Mouse (Mus musculus): ENCODE data around the gene Clptm1l. TPM values are rescaled to one million over a fixed set of nuclear protein-coding genes. Genes with fewer than 3 reads are reported as not detected.

Clptm1l gene
- polyA plus RNA-seq, 1 experiment from 2014 or later = 111 TPM

DNA sequence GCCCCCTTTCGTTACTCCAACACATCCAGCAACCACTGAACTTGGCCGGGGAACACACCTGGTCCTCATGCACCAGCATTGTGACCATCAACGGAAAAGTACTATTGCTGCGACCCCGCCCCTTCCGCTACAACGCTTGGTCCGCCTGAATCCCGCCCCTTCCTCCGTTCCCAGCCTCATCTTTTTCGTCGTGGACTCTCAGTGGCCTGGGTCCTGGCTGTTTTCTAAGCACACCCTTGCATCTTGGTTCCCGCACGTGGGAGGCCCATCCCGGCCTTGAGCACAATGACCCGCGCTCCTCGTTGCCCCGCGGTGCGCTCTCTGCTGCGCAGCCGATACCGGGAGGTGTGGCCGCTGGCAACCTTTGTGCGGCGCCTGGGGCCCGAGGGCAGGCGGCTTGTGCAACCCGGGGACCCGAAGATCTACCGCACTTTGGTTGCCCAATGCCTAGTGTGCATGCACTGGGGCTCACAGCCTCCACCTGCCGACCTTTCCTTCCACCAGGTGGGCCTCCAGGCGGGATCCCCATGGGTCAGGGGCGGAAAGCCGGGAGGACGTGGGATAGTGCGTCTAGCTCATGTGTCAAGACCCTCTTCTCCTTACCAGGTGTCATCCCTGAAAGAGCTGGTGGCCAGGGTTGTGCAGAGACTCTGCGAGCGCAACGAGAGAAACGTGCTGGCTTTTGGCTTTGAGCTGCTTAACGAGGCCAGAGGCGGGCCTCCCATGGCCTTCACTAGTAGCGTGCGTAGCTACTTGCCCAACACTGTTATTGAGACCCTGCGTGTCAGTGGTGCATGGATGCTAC lies 23.1 kb downstream of the Clptm1l start, which contains the start of gene Tert:
Gene Tert, plus strand, starts transcription at position 167 of the 805 bp plus-strand sequence.
- Histone ChIP-seq H3K9me3 (replicated peaks) (no peaks in the 10 kb centered on the region), H3K4me1 (peaks cover 27% of the 10 kb centered on the region), H3K27me3 (ENCODE audit: low read depth, poor library complexity, severe bottlenecking) (no peaks in the 10 kb centered on the region), H3K36me3 (peaks cover 24% of the 10 kb centered on the region), H3K27ac (peak within 1 kb of the TSS; percentile 92), H3K4me3 (peak within 1 kb of the TSS; percentile 76)
- WGBS = 10% methylated on average over 47 of the region's 47 CpGs
- DNase-seq (ENCODE audit: low spot score) = peak; percentile 84

DNA sequence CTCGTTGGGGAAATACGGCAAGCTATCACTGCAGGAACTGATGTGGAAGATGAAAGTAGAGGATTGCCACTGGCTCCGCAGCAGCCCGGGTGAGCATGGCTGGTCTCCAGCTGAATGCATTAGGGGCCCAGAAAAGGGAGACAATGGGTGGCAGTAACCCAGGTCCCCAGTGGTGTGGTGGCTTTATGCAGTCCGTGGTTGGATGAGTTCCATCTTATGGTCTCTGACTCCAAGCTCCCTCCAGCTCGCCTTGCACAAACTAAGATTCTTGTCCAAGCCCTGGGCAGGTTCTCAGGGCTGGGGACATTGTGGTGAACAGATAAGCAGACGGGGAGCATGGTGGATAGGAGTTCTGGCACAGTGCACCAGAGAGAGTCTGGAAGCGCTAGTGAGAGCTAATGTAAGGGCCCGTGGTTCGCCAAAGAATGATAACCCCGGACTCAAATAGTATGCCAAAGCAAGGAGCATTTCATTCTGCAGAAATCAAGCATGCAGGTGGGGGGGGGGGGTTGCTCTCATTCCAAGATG lies 24.8 kb downstream of the Clptm1l start:
- 90% methylated on average over 11 of the region's 11 CpGs for whole genome bisulfite sequencing
- no peaks in the 10 kb centered on the region for H3K9me3 ChIP-seq (replicated peaks)
- DNase-seq (ENCODE audit: low spot score) = no peak

GRCm38 (mm10) chr13:73631837-73632236 lies 28.0 kb downstream of the Clptm1l start:
- Histone ChIP-seq H3K9me3 (replicated peaks) (no peaks in the 10 kb centered on the region), H3K4me3 (no peak overlapping the region), H3K27ac (no peak overlapping the region), H3K4me1 (peaks cover 20% of the 10 kb centered on the region), H3K36me3 (peaks cover 66% of the 10 kb centered on the region), H3K27me3 (ENCODE audit: low read depth, poor library complexity, severe bottlenecking) (no peaks in the 10 kb centered on the region)
- no peak for DNase-seq (ENCODE audit: low spot score)
- 94% methylated on average over 3 of the region's 3 CpGs for WGBS

More for the DNA sequence above, 24.8 kb downstream of the Clptm1l start:
- Histone ChIP-seq H3K27me3 (ENCODE audit: low read depth, poor library complexity, severe bottlenecking) (no peaks in the 10 kb centered on the region), H3K36me3 (peaks cover 37% of the 10 kb centered on the region), H3K27ac (no peak overlapping the region), H3K4me3 (no peak overlapping the region), H3K4me1 (peaks cover 27% of the 10 kb centered on the region)

GRCm38 (mm10) chr13:73637826-73638225 lies 34.0 kb downstream of the Clptm1l start:
- DNase-seq (ENCODE audit: low spot score) = no peak
- 85% methylated on average over 5 of the region's 6 CpGs for WGBS
- peaks cover 56% of the 10 kb centered on the region for H3K36me3 ChIP-seq

GRCm38 (mm10) chr13:73641296-73641695 lies 37.5 kb downstream of the Clptm1l start:
- H3K36me3 ChIP-seq = peaks cover 37% of the 10 kb centered on the region
- H3K9me3 ChIP-seq (replicated peaks) = no peaks in the 10 kb centered on the region
- H3K27ac ChIP-seq = no peak overlapping the region
- no peak overlapping the region for H3K4me3 ChIP-seq
- H3K27me3 ChIP-seq (ENCODE audit: low read depth, poor library complexity, severe bottlenecking) = no peaks in the 10 kb centered on the region
- H3K4me1 ChIP-seq = no peaks in the 10 kb centered on the region; the same call in 1 of the 2 replicates
- 91% methylated on average over 4 of the region's 4 CpGs for WGBS
- DNase-seq (ENCODE audit: low spot score) = no peak

More at GRCm38 (mm10) chr13:73637826-73638225, 34.0 kb downstream of the Clptm1l start:
- Histone ChIP-seq H3K27ac (no peak overlapping the region), H3K4me3 (no peak overlapping the region), H3K4me1 (no peaks in the 10 kb centered on the region; the same call in 1 of the 2 replicates), H3K27me3 (ENCODE audit: low read depth, poor library complexity, severe bottlenecking) (no peaks in the 10 kb centered on the region), H3K9me3 (replicated peaks) (no peaks in the 10 kb centered on the region)

DNA sequence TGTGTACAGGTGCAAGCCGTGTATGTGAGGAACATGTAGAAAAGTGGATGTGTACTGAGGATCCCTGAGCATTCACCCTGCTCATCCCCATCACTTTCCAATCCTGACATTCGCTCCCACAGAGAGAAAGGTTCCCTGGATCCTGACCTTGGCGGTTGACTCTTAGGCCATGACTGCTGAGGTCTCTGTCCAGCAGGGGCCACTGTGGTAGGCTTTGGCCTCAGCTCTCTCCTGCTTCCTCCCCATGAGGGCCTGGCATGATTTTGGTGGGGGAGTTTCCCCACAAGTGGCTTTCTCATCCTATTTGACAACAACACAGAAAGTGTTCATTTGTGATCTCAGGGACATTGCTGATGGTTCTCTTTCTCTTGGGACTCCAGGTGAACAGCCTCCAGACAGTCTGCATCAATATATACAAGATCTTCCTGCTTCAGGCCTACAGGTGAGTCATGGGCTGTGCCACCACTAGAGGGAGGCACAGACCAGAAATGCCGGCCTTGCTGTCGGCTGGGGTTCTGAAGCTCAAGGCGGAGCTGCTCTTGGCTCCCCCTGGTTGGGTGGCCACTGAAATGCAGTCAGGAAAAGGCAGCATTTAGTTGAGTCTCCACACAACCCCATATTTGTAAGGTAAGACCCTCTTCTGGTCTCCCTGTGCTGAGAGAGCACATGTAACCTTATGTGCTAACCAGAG lies 42.7 kb downstream of the Clptm1l start:
- H3K36me3 ChIP-seq = peaks cover 50% of the 10 kb centered on the region
- DNase-seq (ENCODE audit: low spot score) = peak; percentile 52
- WGBS = 41% methylated on average over 6 of the region's 6 CpGs

DNA sequence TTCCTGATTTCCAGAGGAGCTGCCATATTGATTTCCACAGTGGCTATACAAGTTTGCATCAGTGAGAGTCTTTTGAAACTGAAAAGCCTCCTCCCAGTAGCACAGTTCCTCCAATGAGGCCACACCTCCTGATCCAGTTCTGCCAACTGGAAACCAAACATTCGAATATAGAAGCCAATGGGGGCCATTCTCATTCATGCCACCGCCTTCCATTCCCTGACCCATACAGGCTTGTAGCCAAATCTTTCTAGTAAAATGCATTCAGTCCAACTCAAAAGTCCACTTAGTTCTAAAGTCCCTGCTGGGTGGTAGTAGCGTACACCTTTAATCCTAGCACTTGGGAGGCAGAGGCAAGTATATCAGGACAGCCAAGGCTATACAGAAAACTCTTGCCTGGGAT lies 49.5 kb downstream of the Clptm1l start:
- no peak overlapping the region for H3K4me3 ChIP-seq
- no peak for DNase-seq (ENCODE audit: low spot score)
- no peaks in the 10 kb centered on the region for H3K9me3 ChIP-seq (replicated peaks)
- H3K4me1 ChIP-seq = no peaks in the 10 kb centered on the region
- H3K27me3 ChIP-seq (ENCODE audit: low read depth, poor library complexity, severe bottlenecking) = no peaks in the 10 kb centered on the region
- peaks cover 19% of the 10 kb centered on the region for H3K36me3 ChIP-seq
- no peak overlapping the region for H3K27ac ChIP-seq
- 79% methylated on average over 3 of the region's 3 CpGs for WGBS

More for the DNA sequence above, 42.7 kb downstream of the Clptm1l start:
- Histone ChIP-seq H3K4me1 (no peaks in the 10 kb centered on the region), H3K27ac (no peak overlapping the region), H3K4me3 (no peak overlapping the region), H3K9me3 (replicated peaks) (no peaks in the 10 kb centered on the region), H3K27me3 (ENCODE audit: low read depth, poor library complexity, severe bottlenecking) (no peaks in the 10 kb centered on the region)

GRCm38 (mm10) chr13:73654976-73655375 lies 51.2 kb downstream of the Clptm1l start:
- peaks cover 2% of the 10 kb centered on the region; the same call in 1 of the 2 replicates for H3K36me3 ChIP-seq
- no peak overlapping the region for H3K27ac ChIP-seq
- H3K4me3 ChIP-seq = no peak overlapping the region
- H3K27me3 ChIP-seq (ENCODE audit: low read depth, poor library complexity, severe bottlenecking) = no peaks in the 10 kb centered on the region
- 84% methylated on average over 3 of the region's 3 CpGs for WGBS
- no peak for DNase-seq (ENCODE audit: low spot score)
- H3K4me1 ChIP-seq = no peaks in the 10 kb centered on the region
- no peaks in the 10 kb centered on the region for H3K9me3 ChIP-seq (replicated peaks)

- Histone ChIP-seq H3K36me3 (no peaks in the 10 kb centered on the region), H3K4me1 (no peaks in the 10 kb centered on the region), H3K27me3 (ENCODE audit: low read depth, poor library complexity, severe bottlenecking) (no peaks in the 10 kb centered on the region), H3K4me3 (no peak overlapping the region), H3K27ac (no peak overlapping the region), H3K9me3 (replicated peaks) (no peaks in the 10 kb centered on the region)
- WGBS = 39% methylated on average over 2 of the region's 2 CpGs
- DNase-seq (ENCODE audit: low spot score) = no peak
Observed at GRCm38 (mm10) chr13:73658953-73659352, 55.1 kb downstream of the Clptm1l start.

DNA sequence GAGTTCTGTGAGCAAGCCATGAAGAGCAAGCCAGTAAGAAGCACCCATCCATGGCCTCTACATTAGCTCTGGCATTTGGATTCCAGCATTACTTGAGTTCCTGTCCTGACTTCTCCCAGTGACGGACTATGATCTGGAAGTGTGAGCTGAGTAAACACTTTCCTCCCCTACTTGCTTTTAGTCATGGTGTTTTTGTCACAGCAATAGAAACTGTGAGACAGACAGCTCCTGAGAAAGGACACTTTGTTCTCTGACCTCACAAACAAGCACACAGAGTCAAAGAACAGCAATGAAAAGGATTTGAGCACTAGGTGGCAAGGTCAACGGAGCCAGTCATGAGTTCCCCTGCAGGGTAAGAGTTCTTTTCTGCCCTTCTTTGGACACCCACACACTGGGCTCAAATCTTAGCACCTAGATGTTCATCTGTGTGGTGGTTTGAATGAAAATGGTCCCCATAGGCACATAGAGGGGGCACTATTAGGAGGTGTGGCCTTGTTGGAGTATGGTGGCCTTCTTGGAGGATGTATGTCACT lies 56.4 kb downstream of the Clptm1l start:
- H3K9me3 ChIP-seq (replicated peaks) = no peaks in the 10 kb centered on the region
- WGBS = 84% methylated on average over 2 of the region's 2 CpGs
- no peaks in the 10 kb centered on the region for H3K27me3 ChIP-seq (ENCODE audit: low read depth, poor library complexity, severe bottlenecking)
- DNase-seq (ENCODE audit: low spot score) = no peak
- no peaks in the 10 kb centered on the region for H3K4me1 ChIP-seq
- no peaks in the 10 kb centered on the region for H3K36me3 ChIP-seq
- H3K27ac ChIP-seq = no peak overlapping the region
- no peak overlapping the region for H3K4me3 ChIP-seq
